In genomic region chr19:46016023-46016422, GRCm38 (mm10) we compare ENCODE assay signal across 30 mouse cellular contexts.
"Had no signal": no experiment of that assay in that cellular context is flagged by ENCODE, and none has a peak within 500 bp of the region (broad histone marks: within the 10 kb centered on the region; RNA-seq: fewer than 3 reads in every experiment).

No protein-coding gene starts in this region.

- H3K4me2 ChIP-seq: limb, embryonic 12.5 days; limb, embryonic 13.5 days; limb, embryonic 15.5 days; liver, embryonic 11.5 days; liver, embryonic 12.5 days; liver, embryonic 13.5 days; liver, embryonic 15.5 days; lung, embryonic 14.5 days; lung, embryonic 15.5 days; midbrain, embryonic 12.5 days; midbrain, embryonic 13.5 days had no signal

- H3K36me3 ChIP-seq: limb, embryonic 10.5 days; limb, embryonic 12.5 days; limb, embryonic 13.5 days; limb, embryonic 15.5 days; liver, embryonic 12.5 days; liver, embryonic 13.5 days; liver, embryonic 15.5 days; lung, embryonic 15.5 days; midbrain, embryonic 10.5 days; midbrain, embryonic 12.5 days; midbrain, embryonic 13.5 days had no signal

- H3K4me3 ChIP-seq: left cerebral cortex, adult 2 months; limb, embryonic 10.5 days; limb, embryonic 12.5 days; limb, embryonic 13.5 days; limb, embryonic 15.5 days; liver, embryonic 12.5 days; liver, embryonic 13.5 days; liver, embryonic 15.5 days; lung, embryonic 15.5 days; megakaryocyte, embryonic 14.5 days; midbrain, embryonic 10.5 days; midbrain, embryonic 12.5 days; midbrain, embryonic 13.5 days; myocyte had no signal

- H3K4me1 ChIP-seq: limb, embryonic 10.5 days; limb, embryonic 12.5 days; limb, embryonic 13.5 days; liver, embryonic 13.5 days; lung, embryonic 15.5 days; midbrain, embryonic 12.5 days; midbrain, embryonic 13.5 days had no signal

- H3K9ac ChIP-seq: limb, embryonic 12.5 days; limb, embryonic 13.5 days; limb, embryonic 15.5 days; liver, embryonic 12.5 days; liver, embryonic 13.5 days; liver, embryonic 14.5 days; liver, embryonic 15.5 days; liver, postnatal 0 days; lung, embryonic 14.5 days; lung, embryonic 15.5 days; midbrain, embryonic 12.5 days; midbrain, embryonic 13.5 days had no signal

- DNase-seq: left cerebral cortex, postnatal 4 days; liver; liver, embryonic 13.5 days; liver, postnatal 0 days; lung, adult 18-20 months; lung, adult 2 months; lung, embryonic 14.5 days; lung, postnatal 10 days; lung, postnatal 14 days; lung, postnatal 36 days; lung, postnatal 4 days; midbrain, embryonic 14.5 days had no signal

- H3K9me3 ChIP-seq: limb, embryonic 10.5 days; limb, embryonic 12.5 days; limb, embryonic 15.5 days; liver, embryonic 12.5 days; liver, embryonic 13.5 days; liver, embryonic 15.5 days; lung, embryonic 15.5 days; midbrain, embryonic 12.5 days; midbrain, embryonic 13.5 days had no signal

- H3K27me3 ChIP-seq: limb, embryonic 12.5 days; limb, embryonic 13.5 days; limb, embryonic 15.5 days; liver, embryonic 12.5 days; liver, embryonic 13.5 days; liver, embryonic 15.5 days; lung, embryonic 15.5 days; midbrain, embryonic 12.5 days; midbrain, embryonic 13.5 days had no signal

- H3K27ac ChIP-seq: left cerebral cortex, adult 2 months; limb, embryonic 10.5 days; limb, embryonic 12.5 days; limb, embryonic 13.5 days; limb, embryonic 15.5 days; liver, embryonic 12.5 days; liver, embryonic 13.5 days; liver, embryonic 14.5 days; liver, embryonic 15.5 days; lung, embryonic 15.5 days; macrophage; midbrain, embryonic 10.5 days; midbrain, embryonic 12.5 days; midbrain, embryonic 13.5 days had no signal

- ATAC-seq: liver, embryonic 12.5 days; liver, postnatal 0 days; lung, postnatal 0 days; midbrain, embryonic 13.5 days; midbrain, embryonic 16.5 days had no signal
